Mouse (Mus musculus) kidney, embryonic 15.5 days (tissue): ENCODE results near the gene Traf2. TPM values are rescaled to one million over a fixed set of nuclear protein-coding genes. Genes with fewer than 3 reads are reported as not detected.

Source experiments
- ATAC-seq: fragments of 200-750 bp; cut with Nextera tagmentation; replicated peaks from 2 replicates; pipeline ENCODE4 v1.8.0; 2017; ENCODE audit warnings: moderate TSS enrichment; ENCODE audit not compliant: low FRiP score
- H3K27ac ChIP-seq: fragments of 300-500 bp; sonication (generic); 2 replicates; pipeline ENCODE4 v1.5.1; 2015; ENCODE audit warnings: mild to moderate bottlenecking, inconsistent platforms
- H3K27me3 ChIP-seq: fragments of 300-500 bp; sonication (generic); 2 replicates; pipeline ENCODE4 v1.6.1; 2015; ENCODE audit warnings: inconsistent platforms
- H3K36me3 ChIP-seq: fragments of 300-500 bp; sonication (generic); 2 replicates; pipeline ENCODE4 v1.6.1; 2015; ENCODE audit warnings: inconsistent platforms
- H3K4me1 ChIP-seq: fragments of 300-500 bp; sonication (generic); 2 replicates; pipeline ENCODE4 v1.6.1; 2015; ENCODE audit warnings: inconsistent platforms
- H3K4me2 ChIP-seq: fragments of 300-500 bp; sonication (generic); 2 replicates; pipeline ENCODE4 v1.6.1; 2015; ENCODE audit warnings: moderate library complexity, mild to moderate bottlenecking, inconsistent platforms
- H3K4me3 ChIP-seq: fragments of 300-500 bp; sonication (generic); replicated peaks from 2 replicates; pipeline ENCODE4 v1.5.1; 2015; ENCODE audit warnings: mild to moderate bottlenecking, inconsistent platforms
- H3K9ac ChIP-seq: fragments of 300-500 bp; sonication (generic); 2 replicates; pipeline ENCODE4 v1.6.1; 2015; ENCODE audit warnings: mild to moderate bottlenecking, inconsistent platforms
- H3K9me3 ChIP-seq: fragments of 300-500 bp; sonication (generic); replicated peaks from 2 replicates; pipeline ENCODE4 v1.6.1; 2016; ENCODE audit warnings: inconsistent platforms
- WGBS: fragments of 180-500 bp; shearing (Covaris S2); methylation state at CpG from one replicate; pipeline ENCODE4 v1.1.7; 2015; ENCODE audit warnings: mixed read lengths; 5-methylcytosine and 5-hydroxymethylcytosine counted together
- polyA plus RNA-seq: library from polyadenylated mRNA; unstranded; fragments of >200 nt; fragmentation: Nextera tagmentation; extraction: Ambion mirVana; gene quantifications from 2 replicates; pipeline ENCODE4 v1.2.1, GENCODE M21; 2015

Traf2 gene
- polyA plus RNA-seq, 1 experiment from 2014 or later, result 37.3 TPM

DNA sequence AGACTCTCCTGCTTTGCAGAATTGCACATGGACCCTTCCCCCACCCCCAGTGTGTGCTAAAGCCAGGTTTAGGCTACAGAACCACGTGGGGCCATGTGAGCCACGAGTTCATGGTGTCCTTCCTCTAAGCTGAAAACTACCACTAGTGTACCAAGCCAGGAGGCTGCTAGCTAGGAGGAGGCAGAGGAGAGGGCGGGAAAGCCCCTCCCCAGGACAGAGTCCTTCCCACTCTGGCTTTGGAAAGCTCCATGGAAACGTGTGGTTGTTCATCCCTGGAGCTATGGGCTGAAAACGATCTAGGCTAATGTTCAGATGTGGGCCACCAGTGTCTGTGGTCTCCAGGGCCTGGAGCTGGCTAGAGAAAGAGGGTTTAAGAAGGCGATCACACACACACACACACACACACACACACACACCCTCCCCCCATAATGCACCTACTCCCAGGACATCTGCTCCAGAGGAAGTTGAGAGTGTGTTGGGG, 33.9 kb upstream of the Traf2 start:
- ATAC-seq, result no peak
- 49% methylated on average over 6 of the region's 6 CpGs for WGBS
- peaks cover 28% of the 10 kb centered on the region for H3K36me3 ChIP-seq
- H3K4me3 ChIP-seq, result no peak overlapping the region
- H3K4me2 ChIP-seq, result peak overlapping the region; percentile 70
- H3K4me1 ChIP-seq, result peaks cover 66% of the 10 kb centered on the region
- H3K9me3 ChIP-seq, result no peaks in the 10 kb centered on the region
- no peak overlapping the region for H3K9ac ChIP-seq
- H3K27ac ChIP-seq, result no peak overlapping the region
- peaks cover 56% of the 10 kb centered on the region for H3K27me3 ChIP-seq

DNA sequence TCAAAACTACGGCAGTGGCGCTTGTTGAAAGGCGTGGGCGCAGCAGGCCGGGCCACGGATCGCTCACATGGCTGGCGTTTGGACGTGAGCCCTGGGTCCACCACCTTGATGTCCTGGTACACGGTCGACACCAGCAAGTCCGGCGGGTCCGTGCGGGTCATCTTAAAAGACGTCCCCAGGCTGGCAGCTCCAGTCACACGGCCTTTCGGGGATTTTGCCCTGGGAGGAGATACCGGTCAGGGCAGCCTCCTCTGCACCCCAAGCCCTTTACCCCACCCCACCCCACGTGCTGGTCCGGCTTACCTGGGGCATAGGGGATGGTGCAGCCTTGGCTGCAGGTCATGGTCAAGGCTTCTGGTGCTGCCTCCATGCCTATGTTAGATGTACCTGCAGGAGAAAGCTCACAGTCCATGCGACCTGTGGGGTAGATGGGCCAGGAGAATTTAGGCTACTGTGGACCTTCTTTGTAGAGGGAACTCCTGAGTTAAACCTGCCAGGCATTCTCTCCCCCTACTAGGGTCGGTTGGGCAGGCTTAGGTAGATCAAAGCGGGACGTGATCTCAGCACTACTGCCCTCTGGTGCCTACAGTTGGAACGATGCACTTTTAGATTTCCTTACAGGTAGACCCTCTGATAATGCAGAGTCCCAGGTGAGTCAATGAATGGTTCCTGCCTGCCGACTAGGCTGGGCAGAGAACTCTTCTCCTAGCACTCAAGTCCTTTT, 33.2 kb upstream of the Traf2 start:
- H3K36me3 ChIP-seq, result peaks cover 21% of the 10 kb centered on the region
- H3K4me3 ChIP-seq, result peak overlapping the region; percentile 36
- peaks cover 71% of the 10 kb centered on the region for H3K4me1 ChIP-seq
- peaks cover 56% of the 10 kb centered on the region for H3K27me3 ChIP-seq
- no peaks in the 10 kb centered on the region for H3K9me3 ChIP-seq
- H3K4me2 ChIP-seq, result peak overlapping the region; percentile 47
- H3K9ac ChIP-seq, result no peak overlapping the region
- WGBS, result 4% methylated on average over 27 of the region's 27 CpGs
- H3K27ac ChIP-seq, result no peak overlapping the region
- no peak for ATAC-seq

- Histone ChIP-seq H3K9ac (no peak overlapping the region), H3K4me1 (peaks cover 73% of the 10 kb centered on the region), H3K9me3 (no peaks in the 10 kb centered on the region), H3K27me3 (peaks cover 56% of the 10 kb centered on the region), H3K4me2 (peak overlapping the region; percentile 56), H3K27ac (no peak overlapping the region), H3K4me3 (peak overlapping the region; percentile 36), H3K36me3 (peaks cover 12% of the 10 kb centered on the region)
- ATAC-seq, result no peak
- 6% methylated on average over 69 of the region's 77 CpGs for WGBS
Observed at GRCm38 (mm10) chr2:25578796-25579736, 32.3 kb upstream of the Traf2 start.

GRCm38 (mm10) chr2:25577951-25578795, 31.4 kb upstream of the Traf2 start:
- Histone ChIP-seq H3K4me3 (peak overlapping the region; percentile 36), H3K9me3 (no peaks in the 10 kb centered on the region), H3K9ac (no peak overlapping the region), H3K27me3 (peaks cover 56% of the 10 kb centered on the region), H3K36me3 (peaks cover 4% of the 10 kb centered on the region), H3K4me1 (peaks cover 82% of the 10 kb centered on the region), H3K27ac (no peak overlapping the region), H3K4me2 (peak overlapping the region; percentile 56)
- no peak for ATAC-seq
- WGBS, result 5% methylated on average over 75 of the region's 75 CpGs

DNA sequence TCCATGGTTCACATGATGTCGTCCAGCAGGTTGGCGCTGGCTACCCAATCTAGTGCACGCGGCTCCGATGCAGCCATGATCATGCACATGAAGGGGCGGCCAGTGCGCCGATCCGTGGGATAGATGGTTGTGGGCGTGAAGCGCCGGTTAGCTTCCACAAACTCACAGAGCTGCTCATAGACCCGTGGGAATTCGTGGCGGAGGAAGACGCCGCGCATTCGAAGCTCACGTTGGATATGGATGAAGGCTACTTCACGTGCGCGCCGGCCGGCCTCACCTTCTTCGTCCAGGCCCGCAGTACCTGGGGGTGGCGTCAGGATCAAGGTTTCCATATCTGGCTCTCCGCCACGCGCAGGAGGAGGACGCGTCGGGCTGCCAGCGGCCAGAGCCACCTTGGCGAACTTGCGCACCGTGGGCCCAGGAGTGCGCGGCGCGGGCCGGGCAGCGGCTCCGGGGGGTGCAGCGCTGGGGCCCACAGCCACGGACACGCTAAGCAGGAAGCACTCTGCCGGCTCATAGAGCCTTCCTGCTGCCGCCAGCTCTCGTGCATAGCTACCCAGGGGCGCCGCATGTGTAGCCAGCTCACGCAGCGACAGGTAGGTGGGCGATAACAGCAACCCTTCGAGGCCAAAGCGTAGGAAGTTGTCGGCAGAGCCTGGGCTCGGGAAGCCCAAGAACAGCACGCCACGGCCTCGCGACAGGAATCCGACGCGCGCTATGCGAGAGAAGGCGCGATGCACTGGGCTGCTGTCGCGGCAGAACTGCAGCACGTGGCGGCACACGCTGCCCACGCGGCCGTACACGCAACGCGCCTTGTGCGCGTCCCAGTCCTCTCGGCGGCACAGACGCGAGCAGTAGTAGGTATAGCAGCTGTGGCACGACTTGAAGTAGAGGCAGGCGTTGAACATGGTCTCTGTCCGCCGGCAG, 30.5 kb upstream of the Traf2 start:
- Histone ChIP-seq H3K4me1 (peaks cover 76% of the 10 kb centered on the region), H3K4me3 (peak overlapping the region; percentile 36), H3K9me3 (no peaks in the 10 kb centered on the region), H3K4me2 (peak overlapping the region; percentile 56), H3K9ac (no peak overlapping the region), H3K36me3 (peaks cover 9% of the 10 kb centered on the region), H3K27ac (no peak overlapping the region), H3K27me3 (peaks cover 56% of the 10 kb centered on the region)
- ATAC-seq, result no peak
- 13% methylated on average over 92 of the region's 92 CpGs for WGBS

GRCm38 (mm10) chr2:25576028-25576850, 29.5 kb upstream of the Traf2 start:
- Histone ChIP-seq H3K9ac (no peak overlapping the region), H3K4me1 (peaks cover 67% of the 10 kb centered on the region), H3K27ac (no peak overlapping the region), H3K4me3 (no peak overlapping the region), H3K36me3 (peaks cover 18% of the 10 kb centered on the region), H3K27me3 (peaks cover 55% of the 10 kb centered on the region), H3K9me3 (no peaks in the 10 kb centered on the region), H3K4me2 (peak overlapping the region; percentile 90; the same call in 1 of the 2 replicates)
- no peak for ATAC-seq
- 78% methylated on average over 16 of the region's 16 CpGs for WGBS

DNA sequence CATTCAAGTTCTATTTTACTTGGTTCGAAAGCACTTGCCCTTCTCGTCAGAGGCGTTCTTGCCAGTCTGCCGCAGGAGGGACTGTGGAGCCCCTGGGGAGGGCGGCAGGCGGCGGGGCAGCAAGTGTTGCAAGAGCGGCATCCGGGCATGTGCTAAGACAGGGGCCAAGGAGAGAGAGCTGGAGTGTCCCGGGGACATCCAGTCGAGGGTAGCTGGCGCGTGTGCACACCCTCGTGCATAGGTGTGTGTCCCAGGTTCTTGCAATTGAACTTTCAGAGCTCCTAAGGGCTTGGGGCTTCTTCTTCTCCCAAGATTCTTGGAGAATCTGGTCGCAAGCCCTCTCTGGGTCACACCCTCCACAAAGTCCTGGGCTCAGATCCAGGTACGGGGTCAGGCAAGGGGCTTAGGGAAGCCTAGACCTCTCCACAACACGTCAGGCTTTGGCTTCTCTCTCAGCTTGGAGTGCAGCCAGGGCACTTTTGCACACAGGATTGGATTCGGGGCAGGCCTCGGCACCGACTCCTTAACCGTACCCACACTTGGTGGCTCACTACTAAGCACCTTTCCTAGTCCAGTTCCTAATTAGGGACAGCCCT, 28.8 kb upstream of the Traf2 start:
- Histone ChIP-seq H3K27ac (peak overlapping the region; percentile 95), H3K27me3 (peaks cover 48% of the 10 kb centered on the region), H3K9ac (peak overlapping the region; percentile 48; the same call in 1 of the 2 replicates), H3K4me1 (peaks cover 60% of the 10 kb centered on the region), H3K4me3 (peak overlapping the region; percentile 65), H3K9me3 (no peaks in the 10 kb centered on the region), H3K4me2 (peak overlapping the region; percentile 90), H3K36me3 (peaks cover 25% of the 10 kb centered on the region)
- no peak for ATAC-seq
- WGBS, result 17% methylated on average over 21 of the region's 21 CpGs

DNA sequence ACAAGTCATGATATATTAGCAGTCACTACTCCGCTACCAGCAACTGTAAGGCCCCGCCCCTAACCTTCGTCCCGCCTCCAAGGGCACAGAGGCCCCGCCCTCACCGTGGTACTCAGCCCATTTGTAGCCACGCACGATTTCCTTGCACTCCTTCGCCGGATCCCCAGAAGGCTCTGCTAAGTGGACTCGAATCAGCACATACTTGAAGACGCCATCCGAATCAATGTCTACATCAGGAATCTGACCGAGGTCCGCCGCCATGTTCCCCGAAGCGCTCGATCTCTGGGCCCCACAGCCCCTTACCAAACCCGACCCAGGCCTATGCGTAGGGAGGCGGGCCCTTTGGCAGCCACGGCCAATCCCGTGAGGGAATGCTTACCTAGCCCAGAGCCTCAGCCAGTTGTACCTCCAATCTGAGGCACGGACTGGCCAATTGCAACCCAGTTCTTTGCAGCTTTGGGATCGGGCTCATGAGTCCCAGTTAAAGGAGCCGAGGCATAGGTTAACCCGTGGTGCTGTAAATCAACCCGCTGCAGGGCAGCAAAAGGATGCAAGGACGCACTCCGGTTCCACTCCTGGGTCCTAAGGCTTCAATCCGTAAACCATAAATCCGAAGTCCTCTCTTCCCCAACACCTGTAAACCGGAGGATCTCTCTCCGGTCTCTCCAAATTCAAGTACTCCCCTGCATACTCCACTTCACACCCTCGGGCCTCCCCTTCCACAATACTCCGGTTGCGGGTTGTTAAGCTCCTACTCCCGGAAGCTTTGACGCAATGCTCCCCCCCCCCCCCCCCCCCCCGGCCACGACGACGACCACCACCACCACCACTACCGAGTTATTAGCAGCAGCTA, 28.1 kb upstream of the Traf2 start, which contains the start of the genes Mamdc4 and Phpt1:
Gene Mamdc4, minus strand, starts transcription at position 267 of the 853 bp plus-strand sequence.
Gene Phpt1, minus strand, starts transcription at position 646 of the 853 bp plus-strand sequence.
- H3K9ac ChIP-seq, result peak within 1 kb of the TSS; percentile 64
- H3K27me3 ChIP-seq, result peaks cover 41% of the 10 kb centered on the region
- peak within 1 kb of the TSS; percentile 95 for H3K27ac ChIP-seq
- H3K4me3 ChIP-seq, result peak within 1 kb of the TSS; percentile 65
- H3K4me1 ChIP-seq, result peaks cover 56% of the 10 kb centered on the region
- H3K4me2 ChIP-seq, result peak within 1 kb of the TSS; percentile 90
- ATAC-seq, result peak; percentile 98
- no peaks in the 10 kb centered on the region for H3K9me3 ChIP-seq
- under 1% methylated on average over 43 of the region's 45 CpGs for WGBS
- peaks cover 32% of the 10 kb centered on the region for H3K36me3 ChIP-seq

GRCm38 (mm10) chr2:25574136-25574535, 27.4 kb upstream of the Traf2 start:
- H3K4me1 ChIP-seq, result peaks cover 49% of the 10 kb centered on the region
- peak overlapping the region; percentile 95 for H3K27ac ChIP-seq
- no peak for ATAC-seq
- WGBS, result 11% methylated on average over 11 of the region's 11 CpGs
- H3K4me3 ChIP-seq, result peak overlapping the region; percentile 65
- H3K9ac ChIP-seq, result peak overlapping the region; percentile 64
- peak overlapping the region; percentile 90 for H3K4me2 ChIP-seq
- peaks cover 39% of the 10 kb centered on the region for H3K36me3 ChIP-seq
- H3K9me3 ChIP-seq, result no peaks in the 10 kb centered on the region
- peaks cover 34% of the 10 kb centered on the region for H3K27me3 ChIP-seq
